Mouse (Mus musculus): ENCODE data around the gene Slamf6.

Gene Slamf6

GRCm38 (mm10) chr1:171994918-171995715 lies 77.8 kb downstream of the Slamf6 start:
- DNase-seq (ENCODE audit: low spot score): no peak

DNA sequence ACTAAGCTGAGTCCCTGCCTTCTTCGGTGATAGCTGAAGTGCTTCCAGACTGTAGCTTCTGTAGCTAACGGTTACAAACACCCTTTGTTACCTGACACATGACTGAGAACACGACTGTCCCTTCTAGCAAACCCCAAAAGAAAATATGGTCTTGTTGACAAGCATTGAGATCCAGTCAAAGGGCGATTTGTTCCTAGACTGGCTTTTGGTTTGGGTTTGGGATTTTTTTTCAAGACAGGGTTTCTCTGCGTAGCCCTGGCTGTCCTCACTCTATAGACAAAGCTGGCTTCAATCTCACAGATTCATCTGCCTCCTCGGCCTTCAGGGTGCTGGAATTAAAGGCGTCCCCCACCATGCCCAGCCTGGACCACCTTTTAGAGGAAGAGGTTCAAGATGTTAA lies 79.4 kb downstream of the Slamf6 start:
- DNase-seq (ENCODE audit: low spot score): no peak

DNA sequence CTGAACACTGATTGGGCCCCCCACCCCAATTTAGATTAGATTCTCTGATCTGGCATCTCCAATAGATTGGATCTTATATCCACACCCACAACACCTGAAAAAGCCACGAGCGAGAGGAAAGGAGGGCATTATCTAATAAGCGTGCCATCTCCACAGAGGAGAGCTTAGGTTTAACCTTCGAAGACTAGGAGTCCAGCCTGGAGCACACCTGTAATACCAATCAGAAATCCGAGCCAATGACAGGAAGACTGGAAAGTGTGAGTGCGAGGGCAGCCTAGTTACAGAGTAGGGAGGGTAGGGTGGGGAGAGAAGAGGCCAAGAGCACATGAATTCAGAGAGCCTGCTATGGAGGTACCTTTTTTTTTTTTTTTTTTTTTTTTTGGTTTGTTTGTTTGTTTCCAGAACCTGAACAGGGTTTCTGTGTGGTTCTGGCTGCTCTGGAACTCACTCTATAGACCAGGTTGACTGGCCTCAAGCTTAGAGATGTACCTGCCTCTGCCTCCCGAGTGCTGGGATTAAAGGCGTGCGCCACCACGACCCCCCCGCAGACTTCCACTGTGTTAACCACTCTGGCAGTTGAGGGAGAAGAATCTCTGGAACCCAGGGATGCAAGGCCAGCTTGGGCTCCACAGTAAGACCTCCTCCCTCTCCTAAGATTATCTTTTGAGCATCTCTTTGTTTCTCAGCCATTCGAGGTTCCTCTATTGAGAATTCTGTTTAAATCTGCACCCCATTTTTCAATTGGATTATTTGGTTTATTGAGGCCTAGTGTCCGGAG lies 81.7 kb downstream of the Slamf6 start:
- no peak for DNase-seq (ENCODE audit: low spot score)

- DNase-seq (ENCODE audit: low spot score): peak; percentile 80
Observed at GRCm38 (mm10) chr1:172000641-172001040, 83.3 kb downstream of the Slamf6 start.

- no peak for DNase-seq (ENCODE audit: low spot score)
Observed at GRCm38 (mm10) chr1:172001665-172002064, 84.3 kb downstream of the Slamf6 start.
